Mouse (Mus musculus): ENCODE data around the gene Ndufb10. TPM values are rescaled to one million over a fixed set of nuclear protein-coding genes. Genes with fewer than 3 reads are reported as not detected.
A peak's percentile ranks its signal among the peaks of the same experiment; 100 is the strongest.

Ndufb10 gene
- total RNA-seq (2015; ENCODE audit: low replicate concordance) = 52.0 and 124 TPM in 2 replicates
- 74.1 and 90.5 TPM in 2 replicates for total RNA-seq (2017; ENCODE audit: low replicate concordance)

DNA sequence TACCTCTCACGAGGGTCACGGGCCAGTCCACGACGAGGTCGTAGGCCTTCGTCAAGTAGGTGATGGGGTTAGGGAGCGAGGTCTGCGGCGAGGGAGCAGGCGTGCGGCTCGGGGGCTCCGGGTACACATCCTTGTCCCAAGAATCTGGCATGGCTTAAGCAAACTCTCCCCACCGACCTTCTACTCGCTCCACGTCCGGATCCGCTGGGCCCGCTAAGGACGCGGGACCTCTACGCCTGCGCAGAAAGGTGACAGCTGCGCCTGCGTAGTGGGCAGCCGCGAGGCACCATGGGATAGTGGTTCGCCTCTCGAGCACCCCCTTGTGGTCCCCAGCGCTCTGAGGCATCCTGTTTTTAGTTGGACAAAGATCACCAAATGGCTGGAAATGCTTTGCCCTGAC, at the start of gene Ndufb10:
Gene Ndufb10, minus strand, starts transcription at position 295 of the 400 bp plus-strand sequence.
- ATAC-seq (replicated peaks; ENCODE audit: low FRiP score, poor library complexity, severe bottlenecking) = peak; percentile 82

DNA sequence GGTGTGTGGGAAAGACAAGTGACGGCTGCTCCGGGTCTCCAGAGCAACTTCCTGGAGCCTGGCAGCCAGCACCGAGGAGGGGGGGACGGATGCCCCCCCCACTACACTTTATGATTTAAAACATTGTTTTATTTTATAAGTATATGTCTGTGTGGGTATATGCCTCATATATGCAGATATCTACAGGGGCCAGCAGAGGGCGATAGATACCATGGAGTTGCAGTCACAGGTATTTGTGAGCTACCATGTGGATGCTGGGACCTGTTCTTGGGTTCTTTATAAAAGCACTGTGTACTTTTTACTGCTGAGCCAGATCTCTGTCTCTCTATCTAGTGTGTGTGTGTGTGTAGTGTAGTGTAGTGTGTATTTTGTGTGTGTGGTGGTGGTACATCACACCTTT, 49.0 kb upstream of the Ndufb10 start:
- ATAC-seq (replicated peaks; ENCODE audit: low FRiP score, poor library complexity, severe bottlenecking) = peak; percentile 56; the same call in 1 of the 2 replicates

DNA sequence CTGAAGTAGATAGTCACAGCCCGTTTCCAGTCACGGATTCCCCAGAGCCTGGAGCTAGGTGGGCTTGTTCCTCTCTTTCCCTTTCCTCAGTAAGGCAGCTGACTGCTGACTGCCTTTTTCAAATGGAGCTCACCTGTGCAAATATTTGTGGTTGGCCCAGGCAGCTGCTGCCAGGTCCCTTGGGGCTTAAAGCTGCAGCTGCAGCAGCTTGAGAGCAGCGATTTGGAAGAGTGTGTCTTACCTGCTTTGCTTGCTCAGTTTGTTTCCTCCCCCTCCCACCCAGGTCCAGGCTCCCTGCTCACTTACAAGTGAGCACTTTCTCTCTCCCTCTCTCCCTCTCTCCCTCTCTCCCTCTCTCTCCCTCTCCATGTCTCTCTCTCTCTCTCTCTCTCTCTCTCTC, 44.9 kb upstream of the Ndufb10 start:
- no peak for ATAC-seq (replicated peaks; ENCODE audit: low FRiP score, poor library complexity, severe bottlenecking)

DNA sequence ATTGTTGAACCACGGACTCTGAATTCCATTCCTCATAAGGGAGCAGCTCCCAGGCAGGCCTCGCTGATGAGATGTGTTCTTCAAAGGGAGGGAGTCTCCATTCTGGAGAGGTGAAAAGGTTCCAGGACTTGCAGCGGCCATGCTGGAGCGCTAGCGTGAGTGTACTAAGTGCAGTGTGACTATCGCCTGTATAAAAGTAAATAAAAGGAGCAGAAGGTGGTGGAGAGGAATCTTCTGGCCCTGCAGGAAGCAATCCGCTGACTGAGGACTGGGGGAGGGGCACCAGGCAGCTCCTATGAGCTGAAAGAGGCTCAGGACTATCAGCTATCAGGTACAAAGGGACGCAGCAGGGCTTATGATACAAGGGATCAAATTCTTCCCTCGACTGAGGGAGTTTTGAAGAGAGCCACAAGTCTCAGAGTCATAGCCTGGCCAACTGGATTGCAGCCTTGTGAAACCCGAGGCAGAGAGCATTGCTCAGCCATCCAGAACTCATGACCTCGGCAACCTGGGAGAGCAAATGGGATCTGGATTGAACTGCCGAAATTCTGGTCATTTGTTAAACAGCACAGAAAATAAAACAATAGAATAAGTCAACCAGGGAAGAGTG, 42.1 kb upstream of the Ndufb10 start:
- no peak for ATAC-seq (replicated peaks; ENCODE audit: low FRiP score, poor library complexity, severe bottlenecking)

DNA sequence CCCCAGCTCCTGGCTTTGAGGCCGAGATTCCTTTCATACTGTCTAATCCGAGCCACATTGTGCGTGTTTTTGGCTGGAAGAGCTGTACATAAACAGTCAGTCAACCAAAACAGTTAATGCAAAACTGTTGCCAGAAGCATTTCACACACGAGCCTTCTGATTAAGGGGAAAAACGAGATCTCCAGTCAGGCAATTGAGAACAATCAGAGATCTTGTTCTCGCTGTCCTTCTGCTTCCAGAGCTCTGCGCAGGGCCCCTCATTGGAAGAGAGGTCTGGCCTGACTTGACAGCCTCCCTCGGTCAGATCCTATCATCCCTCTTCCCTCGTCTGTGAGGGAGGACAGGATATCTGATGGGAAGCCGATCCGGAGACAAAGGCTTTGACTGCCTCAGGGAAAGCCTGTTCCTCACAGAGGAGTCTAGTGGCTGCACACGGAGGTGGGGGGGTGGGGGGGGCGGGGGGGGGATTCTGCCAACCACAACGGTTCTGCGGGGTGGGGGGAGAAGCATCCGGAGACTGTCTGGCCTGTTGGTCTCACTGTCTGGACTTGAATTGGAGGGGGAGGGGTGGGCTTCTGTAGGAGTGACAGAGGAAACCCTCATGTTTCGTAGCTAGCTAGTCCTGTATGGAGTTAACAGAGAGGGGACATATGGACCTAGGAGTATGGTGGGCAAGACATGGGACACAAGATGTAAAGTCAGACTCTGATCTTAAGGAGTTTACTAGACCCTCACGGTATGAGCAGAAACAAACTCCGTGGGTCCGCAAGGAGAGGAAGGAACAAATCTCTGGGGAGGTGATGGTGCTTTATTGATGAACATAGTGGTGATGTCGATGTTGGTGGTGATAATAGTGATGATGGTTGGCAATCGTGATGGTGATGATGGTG, 41.0 kb upstream of the Ndufb10 start:
- no peak for ATAC-seq (replicated peaks; ENCODE audit: low FRiP score, poor library complexity, severe bottlenecking)

DNA sequence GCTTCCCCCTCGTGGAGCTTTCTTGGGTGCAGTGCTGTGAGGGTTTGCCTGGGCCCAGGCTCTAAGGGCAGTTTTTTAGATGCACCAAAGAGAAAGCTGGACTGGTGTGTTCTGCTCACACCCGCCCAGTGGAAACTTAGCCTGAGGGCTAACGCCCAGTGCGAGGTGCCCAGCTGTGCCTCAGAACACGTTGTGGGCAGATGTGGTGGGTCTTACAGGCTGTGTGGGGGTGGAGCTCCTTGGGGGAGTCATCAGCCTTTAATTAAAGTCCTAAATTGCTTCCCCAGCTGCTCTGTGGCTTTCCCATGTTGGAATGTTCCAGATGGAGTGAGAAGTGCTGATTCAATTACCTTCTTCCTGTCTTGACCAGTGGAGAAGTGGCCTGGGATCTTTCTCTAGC, 36.8 kb upstream of the Ndufb10 start:
- ATAC-seq (replicated peaks; ENCODE audit: low FRiP score, poor library complexity, severe bottlenecking) = no peak

GRCm38 (mm10) chr17:24757394-24757793, 33.1 kb upstream of the Ndufb10 start:
- no peak for ATAC-seq (replicated peaks; ENCODE audit: low FRiP score, poor library complexity, severe bottlenecking)

DNA sequence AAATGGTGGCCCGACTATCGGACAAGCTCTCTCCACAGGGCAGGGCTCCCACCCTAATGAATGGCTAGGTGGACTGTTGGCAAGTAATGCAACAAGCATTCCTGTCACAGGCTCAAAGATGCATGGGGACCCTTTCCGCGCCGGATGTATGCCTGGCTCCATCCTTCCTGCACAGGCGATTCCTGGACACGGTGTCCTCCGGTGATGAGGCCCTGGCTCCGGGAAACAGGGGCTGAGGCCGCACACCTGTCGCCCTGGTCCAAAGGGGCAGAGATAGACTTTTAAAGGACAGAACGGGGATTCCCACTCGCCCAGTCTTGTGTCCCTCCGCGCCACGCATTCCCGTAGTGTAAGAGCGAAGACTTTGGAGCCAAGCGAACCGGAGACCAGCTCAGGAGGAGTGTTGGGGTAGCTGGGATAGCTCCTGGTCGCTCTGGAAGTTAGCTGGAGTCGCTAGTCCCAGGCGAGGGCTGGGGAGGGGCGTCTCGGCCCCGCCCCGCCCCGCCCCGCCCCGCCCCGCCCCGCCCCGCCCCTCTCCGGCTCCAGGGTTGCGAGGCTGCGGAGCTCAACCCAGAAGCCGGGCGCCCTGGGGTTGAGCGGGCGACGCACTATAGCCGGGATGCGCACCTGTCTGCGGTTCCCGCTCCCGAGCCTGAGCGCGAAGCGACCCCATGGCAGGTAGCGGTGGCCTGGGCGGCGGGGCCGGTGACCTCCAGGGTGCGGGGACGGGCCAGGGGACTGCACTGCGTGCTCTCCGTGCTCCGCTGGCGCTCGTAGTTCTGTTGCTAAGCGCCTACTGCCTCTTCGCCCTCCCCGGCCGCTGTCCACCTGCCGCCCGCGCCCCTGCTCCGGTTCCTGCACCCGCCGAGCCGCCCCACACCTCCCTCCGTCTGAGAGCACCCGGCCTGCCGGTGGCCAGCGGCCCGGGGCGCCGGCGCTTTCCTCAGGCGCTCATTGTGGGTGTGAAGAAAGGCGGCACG, 28.4 kb upstream of the Ndufb10 start, which contains the start of gene Hs3st6:
Gene Hs3st6, plus strand, starts transcription at position 574 of the 980 bp plus-strand sequence.
- ATAC-seq (replicated peaks; ENCODE audit: low FRiP score, poor library complexity, severe bottlenecking) = no peak

- no peak for ATAC-seq (replicated peaks; ENCODE audit: low FRiP score, poor library complexity, severe bottlenecking)
These were observed 27.2 kb upstream of the Ndufb10 start for GRCm38 (mm10) chr17:24751528-24751927.

GRCm38 (mm10) chr17:24746986-24747385, 22.7 kb upstream of the Ndufb10 start:
- no peak for ATAC-seq (replicated peaks; ENCODE audit: low FRiP score, poor library complexity, severe bottlenecking)

DNA sequence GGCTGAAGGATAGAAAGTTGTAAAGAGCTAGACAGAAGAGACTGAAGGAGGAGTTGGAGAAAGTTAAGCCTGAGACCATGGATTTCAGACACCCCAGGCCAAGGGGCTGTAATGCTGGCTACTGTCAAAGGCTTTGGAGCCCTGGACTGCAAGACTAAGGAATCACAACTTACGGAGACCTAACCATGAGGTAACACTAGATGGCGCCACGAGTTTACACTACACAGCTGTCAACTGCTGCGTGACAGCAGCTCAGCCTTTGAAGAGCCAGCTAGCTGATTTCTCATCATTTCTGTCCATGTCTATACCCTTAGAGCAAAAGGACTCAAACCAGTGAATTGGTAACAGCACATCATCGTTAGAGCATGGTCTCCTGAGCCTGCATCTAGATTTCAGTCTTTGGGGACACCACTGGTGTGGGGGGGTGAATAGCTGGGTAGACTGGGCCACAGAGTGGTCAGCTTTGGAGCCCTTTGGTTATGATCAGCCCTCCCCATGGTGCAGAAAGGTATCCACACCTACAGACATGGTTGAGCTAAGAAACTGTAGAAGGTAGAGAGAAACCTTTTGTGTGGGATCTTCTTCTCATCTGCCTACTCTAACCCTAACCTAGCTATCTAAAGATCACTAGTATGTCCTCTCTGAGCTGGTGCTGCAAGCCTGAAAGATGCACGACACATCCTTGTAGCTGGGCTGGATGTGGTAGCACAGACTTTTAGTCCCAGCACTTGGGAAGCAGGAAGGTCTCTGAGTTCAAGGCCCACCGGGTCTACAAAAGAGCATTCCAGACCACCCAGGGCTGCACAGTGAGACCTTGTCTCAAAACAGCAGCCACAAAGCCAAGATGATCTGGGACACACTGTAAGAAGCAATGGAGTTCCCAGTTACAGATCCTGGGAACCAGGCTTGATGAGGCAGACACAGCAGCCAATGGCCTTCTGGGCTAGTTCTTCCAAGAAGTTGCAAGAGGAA, 21.5 kb upstream of the Ndufb10 start:
- ATAC-seq (replicated peaks; ENCODE audit: low FRiP score, poor library complexity, severe bottlenecking) = peak; percentile 87

DNA sequence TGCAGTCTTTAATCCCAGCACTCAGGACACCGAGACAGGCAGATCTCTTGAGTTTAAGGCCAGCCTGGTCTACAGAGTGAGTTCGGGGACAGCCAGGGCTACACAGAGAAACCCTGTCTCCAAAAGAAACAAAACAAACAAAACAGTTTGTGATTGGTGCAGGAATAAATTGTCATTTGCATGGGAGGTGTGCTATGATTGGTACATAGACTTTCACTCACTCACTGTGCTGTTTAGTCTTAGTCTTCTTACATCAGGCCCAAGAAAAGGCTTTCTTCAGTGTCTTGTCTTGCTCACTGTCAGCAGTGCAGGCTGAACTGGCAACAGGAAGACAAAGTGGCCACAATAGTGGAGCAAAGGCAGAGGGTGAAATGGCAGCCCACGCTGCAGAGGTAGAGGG, 20.1 kb upstream of the Ndufb10 start:
- ATAC-seq (replicated peaks; ENCODE audit: low FRiP score, poor library complexity, severe bottlenecking) = no peak

- no peak for ATAC-seq (replicated peaks; ENCODE audit: low FRiP score, poor library complexity, severe bottlenecking)
These were observed 19.6 kb upstream of the Ndufb10 start for GRCm38 (mm10) chr17:24743896-24744295.

DNA sequence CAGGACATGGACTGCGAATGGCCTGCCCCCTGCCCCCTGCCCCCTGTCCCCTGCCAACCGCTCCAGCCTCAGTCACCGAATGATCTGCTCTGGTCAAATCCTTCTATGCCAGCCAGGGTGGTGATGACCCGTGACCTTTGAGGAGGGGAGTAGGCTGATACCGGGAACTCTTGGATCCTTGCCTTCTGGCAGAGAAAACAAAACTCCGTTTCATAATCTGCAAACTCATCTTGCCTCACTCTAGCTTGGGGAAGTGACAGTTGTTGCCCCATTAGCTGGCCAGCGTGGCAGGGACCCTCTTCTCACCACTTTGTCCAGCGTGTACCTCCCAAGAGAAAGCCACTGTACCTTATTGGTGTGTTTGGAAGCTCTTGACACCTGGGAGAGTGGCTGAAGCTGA, 18.0 kb upstream of the Ndufb10 start:
- no peak for ATAC-seq (replicated peaks; ENCODE audit: low FRiP score, poor library complexity, severe bottlenecking)

DNA sequence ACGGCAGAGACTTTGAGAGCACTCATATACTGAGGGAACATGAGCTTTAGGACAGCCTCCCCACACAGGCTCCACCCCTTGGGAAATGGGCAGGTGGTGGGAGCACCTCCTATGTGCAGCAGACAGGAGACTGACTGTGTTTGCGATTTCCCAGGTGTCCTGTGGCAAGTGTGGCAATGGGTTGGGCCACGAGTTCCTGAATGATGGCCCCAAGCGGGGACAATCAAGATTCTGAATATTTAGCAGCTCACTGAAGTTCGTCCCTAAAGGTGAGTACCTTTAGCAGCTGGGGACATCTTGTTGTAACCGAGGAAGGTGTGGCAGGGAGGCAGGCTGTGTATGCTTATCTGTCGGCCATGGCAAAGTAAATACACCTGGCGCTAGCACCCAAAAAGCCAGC, 15.6 kb upstream of the Ndufb10 start:
- no peak for ATAC-seq (replicated peaks; ENCODE audit: low FRiP score, poor library complexity, severe bottlenecking)

DNA sequence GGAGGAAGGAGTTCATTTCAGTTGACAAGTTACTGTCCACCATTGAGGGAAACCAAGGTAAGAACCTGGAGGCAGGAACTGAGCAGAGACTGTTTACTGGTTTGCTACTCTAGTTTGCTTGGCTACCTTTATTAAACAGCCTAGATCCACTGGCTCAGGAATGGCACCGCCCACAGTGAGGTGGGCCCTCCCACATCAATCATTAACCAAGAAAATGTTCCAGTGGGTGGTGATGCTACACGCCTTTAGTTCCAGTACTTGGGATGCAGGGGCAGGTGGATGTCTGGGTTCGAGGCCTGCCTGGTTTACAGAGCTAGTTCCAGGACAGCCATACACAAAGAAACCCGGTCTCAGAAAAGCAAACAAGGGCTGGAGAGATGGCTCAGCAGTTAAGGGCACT, 14.0 kb upstream of the Ndufb10 start:
- no peak for ATAC-seq (replicated peaks; ENCODE audit: low FRiP score, poor library complexity, severe bottlenecking)

DNA sequence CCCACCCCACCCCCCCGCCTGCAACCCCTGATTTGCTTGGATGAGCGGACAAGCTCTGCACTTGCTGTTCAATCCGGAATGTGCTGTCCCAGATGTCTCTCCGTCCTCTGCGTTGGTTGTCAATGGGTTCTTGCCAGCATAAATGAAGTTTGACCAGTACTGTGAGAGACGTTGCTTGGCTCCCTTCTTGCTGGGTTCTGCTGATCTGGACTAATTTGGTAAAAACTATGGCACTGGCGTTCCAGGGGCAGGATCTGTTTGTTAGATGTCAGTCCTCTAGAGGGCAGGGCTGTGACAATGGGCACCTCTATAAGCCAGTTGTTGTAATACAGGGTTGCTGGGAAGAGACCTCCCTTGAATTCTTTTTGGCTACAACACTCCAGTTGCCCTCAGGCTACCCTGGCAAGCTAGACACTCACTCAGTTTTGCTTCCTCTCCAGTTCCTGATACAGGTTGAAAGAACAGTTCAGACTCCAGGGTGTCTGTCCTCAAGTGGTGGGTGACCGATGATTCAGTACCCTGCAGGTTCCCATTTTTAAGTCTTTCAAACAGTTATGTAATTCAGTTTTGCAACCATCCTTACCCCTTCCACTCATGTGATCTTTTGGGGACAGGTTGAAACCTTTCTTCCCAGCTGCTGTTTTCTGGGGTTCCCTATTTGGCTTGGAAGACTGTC, 13.0 kb upstream of the Ndufb10 start:
- ATAC-seq (replicated peaks; ENCODE audit: low FRiP score, poor library complexity, severe bottlenecking) = no peak

- peak; percentile 95 for ATAC-seq (replicated peaks; ENCODE audit: low FRiP score, poor library complexity, severe bottlenecking)
These were observed 12.2 kb upstream of the Ndufb10 start, which contains the start of gene Msrb1 for GRCm38 (mm10) chr17:24736330-24737051. Msrb1 (plus strand) TSS chr17:24736642.
